Mouse (Mus musculus) stomach, postnatal 0 days (tissue): Measurements from ENCODE around the gene Nfe2l2.

Experiments
- CTCF ChIP-seq: IDR thresholded peaks from 2 replicates; pipeline ENCODE4 v1.5.1; 2016; ENCODE audit warnings: antibody characterized with exemption, low read depth, mild to moderate bottlenecking, moderate library complexity
- EP300 ChIP-seq: optimal IDR thresholded peaks from 2 replicates; pipeline ENCODE3; 2016; ENCODE audit warnings: antibody characterized with exemption

DNA sequence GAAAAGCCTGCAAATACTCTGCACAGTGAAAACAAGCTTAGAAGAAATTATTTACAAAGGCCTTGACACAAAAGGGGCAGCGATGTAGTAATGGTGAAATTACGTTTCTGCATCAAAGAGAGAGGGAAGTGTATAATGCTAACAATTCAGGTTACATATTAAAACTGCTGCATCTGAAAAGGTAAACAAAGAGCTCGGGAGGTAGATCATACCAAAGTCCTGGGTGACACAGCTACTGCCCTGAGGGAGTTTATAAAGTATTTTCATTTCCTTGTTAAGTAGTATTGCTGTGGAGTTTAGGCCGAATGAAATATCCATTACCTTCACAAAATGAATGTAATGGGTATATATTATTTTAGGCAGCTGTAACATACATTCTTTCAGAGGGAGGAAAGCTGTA lies 10.3 kb upstream of the Nfe2l2 start:
- TF ChIP-seq CTCF = no peak
- TF ChIP-seq EP300 = no peak
